Mouse (Mus musculus): ENCODE measurements around the gene Clec12b.
"Not testable (repeated sequence)": the region's sequence is repeated elsewhere in the genome, so short reads cannot be mapped to it uniquely, and the experiment has no call there.

Clec12b gene

DNA sequence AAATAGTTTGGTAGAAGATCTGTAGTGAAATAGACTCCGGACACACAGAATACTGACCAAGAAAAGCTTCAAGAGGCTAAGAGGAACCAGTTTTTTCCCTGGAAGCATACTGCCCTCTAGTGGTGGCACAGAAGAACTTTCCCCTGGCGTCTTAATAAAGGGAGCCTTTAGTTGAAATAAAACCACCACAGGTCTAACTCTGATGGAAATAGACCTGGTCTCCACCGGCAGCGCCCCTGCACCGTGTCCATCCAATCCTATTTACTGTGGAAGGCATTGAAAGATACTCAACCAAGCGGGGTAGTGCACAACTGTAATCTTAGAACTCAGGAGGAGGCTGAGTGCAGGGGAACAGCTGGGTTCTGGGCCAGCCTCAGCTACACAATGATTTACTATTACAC lies 19.7 kb downstream of the Clec12b start:
- peak in 1 of 2 experiments; percentile 38 for DNase-seq

DNA sequence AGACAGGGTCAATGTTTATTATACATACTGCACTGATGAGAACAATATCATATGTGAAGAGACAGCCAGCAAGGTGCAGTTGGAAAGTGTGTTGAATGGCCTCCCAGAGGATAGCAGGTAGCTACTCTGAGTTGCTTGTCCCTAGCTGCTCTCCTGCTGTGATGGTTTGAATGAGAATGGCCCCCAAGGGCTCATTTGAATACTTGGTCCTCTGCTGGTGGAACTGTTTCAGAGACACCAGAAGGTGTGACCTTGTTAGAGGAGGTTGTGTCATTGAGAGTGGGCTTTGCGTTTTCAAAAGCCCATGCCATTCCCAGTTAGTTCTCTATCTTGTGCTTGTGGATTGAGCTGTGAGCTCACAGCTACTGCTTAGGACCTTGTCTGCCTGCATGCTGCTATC lies 21.7 kb downstream of the Clec12b start:
- DNase-seq = no peak

DNA sequence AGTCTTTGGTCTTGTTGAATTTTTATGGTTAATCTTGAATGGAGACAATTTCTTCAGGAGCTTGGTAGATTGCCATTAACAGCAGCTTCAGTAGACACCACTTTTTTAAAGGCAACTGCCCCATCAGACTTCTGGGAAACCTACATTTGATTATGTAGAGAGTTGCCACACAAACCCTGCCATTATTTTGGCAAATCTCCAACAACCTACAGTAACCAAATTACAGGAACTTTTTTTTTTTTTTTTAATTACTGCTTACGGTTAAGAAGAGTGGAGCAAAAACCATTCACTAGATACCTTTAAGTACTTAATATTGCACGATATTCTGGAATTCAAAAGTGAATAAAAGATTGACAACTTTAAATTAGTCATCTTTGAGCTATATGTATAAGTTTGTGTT lies 26.2 kb downstream of the Clec12b start:
- DNase-seq = no peak

DNA sequence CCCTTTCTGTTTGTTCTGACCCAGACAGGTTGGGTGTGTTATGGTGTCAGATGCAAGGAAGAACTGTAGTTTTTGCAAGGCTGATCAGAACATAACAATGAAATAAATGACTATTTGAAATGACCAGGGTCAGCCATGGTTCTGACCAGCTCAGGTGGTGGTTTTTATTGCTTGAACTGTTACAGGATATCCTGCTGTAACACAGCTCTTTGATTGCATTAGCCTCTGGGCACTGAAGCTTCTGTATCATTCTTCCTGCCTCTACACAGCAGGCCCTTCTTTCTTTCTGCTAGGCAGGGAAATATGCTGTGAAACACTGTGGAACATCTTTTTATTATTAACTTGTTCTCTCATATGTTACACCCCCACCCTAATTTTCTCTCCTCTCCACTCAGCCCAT lies 29.2 kb downstream of the Clec12b start:
- no peak for DNase-seq

DNA sequence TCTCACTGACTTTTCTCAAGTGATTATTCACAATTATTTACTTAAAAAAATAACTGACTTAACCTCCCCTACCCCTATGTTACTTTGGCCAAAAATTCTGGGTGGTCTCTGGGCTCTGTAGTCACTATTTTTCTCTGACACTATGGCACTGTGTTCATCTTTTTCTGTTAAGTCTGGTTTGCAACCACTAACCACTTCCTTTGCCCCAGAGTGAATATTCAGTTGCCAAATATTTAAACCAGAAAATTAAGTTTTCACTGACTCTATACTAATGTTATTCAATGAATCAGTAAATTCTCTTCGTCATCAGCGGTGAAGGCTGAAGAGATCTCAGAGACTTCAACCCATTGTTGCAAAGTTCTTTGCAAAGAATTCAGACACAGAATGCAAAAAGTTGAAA lies 29.9 kb downstream of the Clec12b start:
- no peak for DNase-seq

DNA sequence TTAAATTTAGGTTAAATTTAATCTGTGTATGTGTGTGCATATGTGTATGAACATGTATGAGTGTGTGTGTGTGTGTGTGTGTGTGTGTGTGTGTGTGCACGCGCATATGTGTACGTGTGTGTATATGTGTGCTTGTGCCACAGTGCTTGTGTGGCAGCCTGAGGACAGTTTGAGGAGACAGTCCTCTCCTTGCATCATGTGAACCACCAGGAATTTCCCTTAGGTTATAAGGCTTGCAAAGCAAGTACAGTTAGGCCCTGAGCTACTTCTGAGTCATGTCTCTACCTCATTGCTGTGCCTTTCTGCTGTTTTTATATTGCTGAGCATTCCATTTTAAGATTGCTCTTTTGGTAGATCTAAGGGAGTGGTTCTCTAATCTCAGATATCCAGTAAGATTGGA lies 34.6 kb downstream of the Clec12b start:
- DNase-seq = no peak

DNA sequence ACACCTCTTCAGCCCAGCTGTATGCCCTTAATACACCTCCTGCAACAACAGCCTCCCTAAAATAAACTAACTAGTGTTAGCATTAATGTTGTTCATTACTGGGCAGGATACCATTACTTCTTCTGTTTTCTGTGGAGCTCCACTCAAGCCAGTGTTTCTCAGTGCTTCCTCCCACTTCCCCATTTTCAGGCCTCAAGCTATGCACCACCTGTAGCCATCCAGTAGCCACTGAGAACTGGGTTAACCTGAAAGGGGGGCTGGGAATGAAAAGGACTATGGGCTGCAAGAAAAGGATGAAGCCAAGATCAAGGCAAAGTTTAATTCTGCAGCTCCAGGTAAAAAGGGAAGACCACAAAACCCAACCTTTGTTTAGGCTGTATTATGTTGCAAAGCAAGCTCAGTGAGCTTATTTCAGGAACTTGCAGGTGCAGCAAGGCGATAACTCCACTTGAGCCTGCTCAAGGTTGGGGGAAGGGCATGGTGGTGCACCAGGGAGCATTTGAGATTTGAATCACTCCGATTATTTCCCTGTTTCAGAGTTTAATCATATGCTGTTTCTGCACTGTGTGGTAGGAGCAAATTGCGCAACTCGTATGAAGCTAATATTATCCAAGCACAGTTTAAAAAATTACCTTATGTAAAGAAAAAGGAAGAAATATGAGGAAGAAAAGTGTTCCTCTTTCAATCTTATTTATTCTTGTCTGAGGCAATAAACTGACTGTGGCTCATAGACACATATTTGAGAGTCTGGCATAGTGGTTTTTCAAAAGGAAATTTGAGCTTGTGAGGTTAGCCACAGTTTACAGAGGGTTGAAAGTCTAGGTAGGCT lies 35.9 kb downstream of the Clec12b start:
- peak; percentile 11 to 39 for DNase-seq

DNA sequence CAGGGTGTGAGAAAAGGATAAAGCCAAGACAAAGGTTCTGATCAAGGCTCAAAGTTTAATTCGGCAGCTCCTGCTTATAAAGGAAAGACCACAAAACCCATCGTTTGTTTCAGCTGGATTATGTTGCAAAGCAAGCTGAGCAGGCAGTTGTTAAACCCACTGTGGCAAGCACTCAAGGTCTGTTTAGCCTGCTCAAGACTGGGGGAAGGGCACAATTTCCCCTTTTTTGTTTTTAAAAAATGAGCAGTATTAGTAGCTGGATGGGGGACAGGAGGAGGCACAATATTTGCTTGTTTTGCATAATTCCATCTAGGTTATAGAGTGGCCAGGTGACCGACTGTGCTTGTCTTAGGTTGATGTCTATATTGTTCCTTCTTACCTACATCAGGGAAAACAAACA lies 41.3 kb downstream of the Clec12b start:
- DNase-seq = no peak

DNA sequence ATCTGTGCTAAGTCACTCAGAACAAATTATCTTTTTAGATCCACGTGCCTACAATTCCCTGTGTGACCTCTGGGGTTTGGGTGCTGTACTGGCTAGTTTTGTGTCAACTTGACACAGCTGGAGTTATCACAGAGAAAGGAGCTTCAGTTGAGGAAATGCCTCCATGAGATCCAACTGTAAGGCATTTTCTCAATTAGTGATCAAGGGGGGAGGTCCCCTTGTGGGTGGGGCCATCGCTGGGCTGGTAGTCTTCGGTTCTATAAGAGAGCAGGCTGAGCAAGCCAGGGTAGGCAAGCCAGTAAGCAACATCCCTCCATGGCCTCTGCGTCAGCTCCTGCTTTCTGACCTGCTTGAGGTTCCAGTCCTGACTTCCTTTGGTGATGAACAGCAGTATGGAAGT lies 43.3 kb downstream of the Clec12b start, which contains the start of gene Clec12a:
TSS of gene Clec12a (plus strand) at position 301 of the 400 bp plus-strand sequence.
- DNase-seq = not testable (repeated sequence)

DNA sequence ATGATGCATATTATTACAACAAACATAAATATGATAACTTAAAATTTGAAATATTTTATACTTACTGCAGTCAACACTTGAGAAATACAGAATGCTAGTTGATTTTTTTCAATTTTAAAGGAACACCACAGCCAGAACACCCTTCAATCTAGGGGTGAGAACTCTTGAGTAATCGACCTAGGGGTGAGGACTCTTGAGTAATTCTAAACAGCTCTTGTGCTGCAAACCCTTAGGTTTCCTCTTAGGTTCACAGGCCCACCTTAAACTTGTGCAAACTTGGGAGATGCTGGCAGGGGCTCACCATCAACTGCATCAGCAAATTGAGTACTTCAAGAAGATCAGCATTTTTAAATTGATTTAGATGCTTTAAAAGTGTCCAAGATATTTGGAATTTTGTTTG lies 47.9 kb downstream of the Clec12b start:
- no peak for DNase-seq

DNA sequence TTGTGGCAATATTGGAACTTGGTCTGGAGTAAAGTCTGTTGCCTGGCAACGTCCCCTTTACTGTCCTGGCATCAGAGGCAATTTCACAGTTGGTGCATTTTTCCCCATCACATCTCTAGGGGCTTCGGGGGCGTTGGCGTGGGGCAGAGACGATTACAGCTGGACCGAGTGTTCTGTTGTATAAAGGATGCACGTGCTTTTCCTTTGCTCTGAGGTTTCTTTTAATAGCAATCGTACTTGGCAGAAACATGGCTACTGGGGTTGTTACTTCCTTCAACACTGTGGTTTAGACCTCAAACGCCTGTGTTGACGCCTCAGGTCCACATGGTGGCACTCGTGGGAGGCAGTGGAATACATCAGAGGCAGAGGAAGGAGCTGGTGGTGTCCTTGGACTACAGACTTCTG lies 52.0 kb downstream of the Clec12b start:
- DNase-seq = peak; percentile 57 to 66

DNA sequence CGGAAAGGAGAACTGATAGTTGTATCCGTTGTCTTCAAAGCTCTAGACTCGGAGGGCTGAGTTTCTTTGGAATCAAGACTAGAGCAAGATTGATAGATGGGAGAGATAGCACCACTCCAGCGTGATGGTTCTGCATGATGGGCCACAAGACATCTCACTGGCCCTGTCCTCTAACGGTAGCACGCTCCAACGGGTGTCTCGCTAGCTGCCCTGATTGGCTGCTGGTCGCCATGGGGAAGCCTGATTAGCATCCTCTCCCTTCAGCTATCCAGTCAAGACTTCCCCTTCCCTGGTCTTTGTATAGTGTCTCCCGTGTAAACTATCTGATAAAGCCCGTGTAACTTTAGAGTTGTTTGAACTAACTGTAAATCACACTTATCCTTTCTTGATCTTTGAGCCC lies 54.1 kb downstream of the Clec12b start, which contains the start of gene 4922502D21Rik:
TSS of gene 4922502D21Rik (minus strand) at position 187 of the 400 bp plus-strand sequence.
- DNase-seq = no peak

DNA sequence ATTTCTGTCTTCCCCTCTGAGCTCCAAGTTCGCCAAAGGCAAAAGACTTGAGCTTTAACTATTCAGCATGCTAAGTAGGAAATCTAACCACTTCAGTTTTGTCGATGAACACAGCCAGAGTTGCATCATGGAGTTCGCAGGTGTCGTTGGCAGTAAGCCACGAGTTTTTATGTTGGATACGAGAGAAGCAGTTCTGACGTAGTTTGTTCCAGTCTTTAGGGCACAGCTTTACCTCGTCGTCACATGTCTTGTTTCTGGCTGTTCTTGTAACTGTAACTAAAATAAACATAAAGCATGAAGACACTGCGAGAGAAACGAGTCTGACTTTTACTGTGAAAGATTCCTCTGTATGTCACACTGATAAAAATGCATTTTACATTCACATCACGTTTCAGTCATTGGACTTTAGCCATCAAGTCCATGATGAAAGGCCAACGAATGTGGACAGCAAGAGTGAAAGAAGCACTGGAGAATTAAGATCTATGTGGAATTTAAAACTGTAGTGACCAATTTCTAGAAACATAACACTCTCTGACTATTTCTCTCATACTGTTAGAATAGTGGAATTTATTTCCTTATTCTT lies 59.0 kb downstream of the Clec12b start:
- DNase-seq = no peak

DNA sequence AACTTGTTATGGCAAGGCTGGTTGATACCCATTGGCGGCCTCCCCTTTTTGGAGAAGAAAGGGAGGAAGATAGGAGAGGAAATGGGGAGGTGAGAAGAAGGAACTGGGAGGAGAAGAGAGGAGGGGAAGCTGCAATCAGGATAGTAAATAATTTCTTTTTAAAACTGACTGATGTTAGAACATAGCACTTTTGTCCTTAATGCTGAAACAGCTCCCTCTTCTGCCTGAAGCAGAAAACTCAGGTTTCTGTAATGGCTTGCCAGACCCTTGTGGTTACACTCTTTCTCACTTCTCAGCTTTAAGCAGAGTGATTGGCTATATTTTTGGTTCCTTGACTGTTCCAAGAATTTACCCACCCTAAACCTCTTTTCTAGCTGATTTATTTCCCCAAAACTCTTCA lies 59.7 kb downstream of the Clec12b start:
- no peak for DNase-seq
